Mouse (Mus musculus) stomach, postnatal 0 days (tissue): Measurements from ENCODE around the gene Socs2. TPM values are rescaled to one million over a fixed set of nuclear protein-coding genes. Genes with fewer than 3 reads are reported as not detected.
A peak's percentile ranks its signal among the peaks of the same experiment; 100 is the strongest.

Experiments used
- ATAC-seq: fragments of 200-750 bp; cut with Nextera tagmentation; 2 replicates; pipeline ENCODE4 v1.8.0; 2017; ENCODE audit not compliant: low FRiP score, low TSS enrichment
- DNase-seq: peaks from one replicate; pipeline ENCODE4 v3.0.0-alpha.2; 2016; ENCODE audit warnings: low spot score
- H3K27ac ChIP-seq: fragments of 300-500 bp; sonication (generic); replicated peaks from 2 replicates; pipeline ENCODE4 v1.5.1; 2014; ENCODE audit warnings: mild to moderate bottlenecking, control low read depth
- H3K27me3 ChIP-seq: fragments of 300-500 bp; sonication (generic); 2 replicates; pipeline ENCODE4 v1.6.1; 2014; ENCODE audit warnings: low read length; ENCODE audit not compliant: control insufficient read depth, insufficient read depth
- H3K36me3 ChIP-seq: fragments of 300-500 bp; sonication (generic); 2 replicates; pipeline ENCODE4 v1.6.1; 2014; ENCODE audit warnings: low read length, mixed read lengths; ENCODE audit not compliant: control insufficient read depth, insufficient read depth
- H3K4me1 ChIP-seq: fragments of 300-500 bp; sonication (generic); replicated peaks from 2 replicates; pipeline ENCODE4 v1.6.1; 2014; ENCODE audit warnings: antibody characterized with exemption; ENCODE audit not compliant: control insufficient read depth, insufficient read depth
- H3K4me2 ChIP-seq: fragments of 300-500 bp; sonication (generic); replicated peaks from 2 replicates; pipeline ENCODE4 v1.6.1; 2014; ENCODE audit warnings: low read depth, mild to moderate bottlenecking, control low read depth, moderate library complexity
- H3K4me3 ChIP-seq: fragments of 300-500 bp; sonication (generic); 2 replicates; pipeline ENCODE4 v1.5.1; 2014; ENCODE audit warnings: low read depth, low read length, control low read depth
- H3K9ac ChIP-seq: fragments of 300-500 bp; sonication (generic); 2 replicates; pipeline ENCODE4 v1.6.1; 2014; ENCODE audit warnings: mild to moderate bottlenecking, low read length, control low read depth, mixed read lengths
- H3K9me3 ChIP-seq: fragments of 300-500 bp; sonication (generic); 2 replicates; pipeline ENCODE4 v1.6.1; 2016; ENCODE audit warnings: low read length; ENCODE audit not compliant: control insufficient read depth
- CTCF ChIP-seq: IDR thresholded peaks from 2 replicates; pipeline ENCODE4 v1.5.1; 2016; ENCODE audit warnings: antibody characterized with exemption, low read depth, mild to moderate bottlenecking, moderate library complexity
- EP300 ChIP-seq: optimal IDR thresholded peaks from 2 replicates; pipeline ENCODE3; 2016; ENCODE audit warnings: antibody characterized with exemption
- WGBS: fragments of 180-500 bp; shearing (Covaris S2); extraction: QIAGEN DNeasy Blood & Tissue Kit; methylation state at CpG from one replicate; pipeline ENCODE4 v1.1.7; 2014; 5-methylcytosine and 5-hydroxymethylcytosine counted together
- polyA plus RNA-seq: library from polyadenylated mRNA; unstranded; fragments of >200 nt; fragmentation: Nextera tagmentation; extraction: Ambion mirVana; gene quantifications from 2 replicates; pipeline ENCODE4 v1.2.1, GENCODE M21; 2015

Gene Socs2
- polyA plus RNA-seq, 1 experiment from 2014 or later, result 92.3 TPM

- H3K27me3 ChIP-seq, result no peaks in the 10 kb centered on the region
- H3K4me2 ChIP-seq, result no peak overlapping the region
- H3K27ac ChIP-seq, result no peak overlapping the region
- no peaks in the 10 kb centered on the region for H3K4me1 ChIP-seq
- DNase-seq, result no peak
- TF ChIP-seq EP300 (no peak), CTCF (no peak)
- WGBS, result 89% methylated on average over 14 of the region's 14 CpGs
- no peaks in the 10 kb centered on the region for H3K9me3 ChIP-seq
- H3K36me3 ChIP-seq, result no peaks in the 10 kb centered on the region
- no peak overlapping the region for H3K4me3 ChIP-seq
- no peak for ATAC-seq
- H3K9ac ChIP-seq, result no peak overlapping the region
Observed at GRCm38 (mm10) chr10:95368151-95368550, 48.8 kb downstream of the Socs2 start.

GRCm38 (mm10) chr10:95367661-95368089 lies 49.3 kb downstream of the Socs2 start:
- no peak overlapping the region for H3K4me2 ChIP-seq
- ATAC-seq, result no peak
- H3K27ac ChIP-seq, result no peak overlapping the region
- H3K27me3 ChIP-seq, result no peaks in the 10 kb centered on the region
- H3K9ac ChIP-seq, result no peak overlapping the region
- DNase-seq, result no peak
- no peaks in the 10 kb centered on the region for H3K4me1 ChIP-seq
- 67% methylated on average over 9 of the region's 9 CpGs for WGBS
- no peaks in the 10 kb centered on the region for H3K9me3 ChIP-seq
- TF ChIP-seq CTCF, result no peak
- TF ChIP-seq EP300, result no peak
- no peaks in the 10 kb centered on the region for H3K36me3 ChIP-seq
- H3K4me3 ChIP-seq, result no peak overlapping the region

DNA sequence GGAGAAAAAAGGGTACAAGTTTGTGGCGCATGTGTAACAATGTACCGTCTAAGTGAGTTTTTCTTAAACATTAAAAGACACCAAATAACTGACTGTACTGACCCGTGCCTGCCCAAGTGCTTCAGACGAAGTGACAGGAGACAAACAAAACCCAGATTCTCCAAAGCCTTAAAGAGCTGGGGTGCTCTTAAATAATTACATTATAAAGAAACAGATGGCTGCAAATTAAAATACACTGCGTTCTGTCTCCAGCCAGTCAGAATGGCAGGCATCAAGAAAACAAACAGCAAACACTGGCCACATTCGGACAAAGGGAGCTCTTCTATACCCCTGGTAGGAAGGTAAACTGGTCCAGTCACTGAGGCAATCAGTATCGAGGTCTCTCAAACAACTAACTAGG lies 49.7 kb downstream of the Socs2 start:
- ATAC-seq, result no peak
- H3K27me3 ChIP-seq, result no peaks in the 10 kb centered on the region
- no peak for DNase-seq
- no peaks in the 10 kb centered on the region for H3K4me1 ChIP-seq
- H3K27ac ChIP-seq, result no peak overlapping the region
- no peak overlapping the region for H3K4me3 ChIP-seq
- 61% methylated on average over 7 of the region's 7 CpGs for WGBS
- TF ChIP-seq CTCF (no peak), EP300 (no peak)
- H3K9ac ChIP-seq, result no peak overlapping the region
- no peak overlapping the region for H3K4me2 ChIP-seq
- H3K36me3 ChIP-seq, result no peaks in the 10 kb centered on the region
- H3K9me3 ChIP-seq, result no peaks in the 10 kb centered on the region

GRCm38 (mm10) chr10:95362326-95362725 lies 54.7 kb downstream of the Socs2 start:
- no peaks in the 10 kb centered on the region for H3K9me3 ChIP-seq
- WGBS, result 33% methylated on average over 2 of the region's 2 CpGs
- no peaks in the 10 kb centered on the region for H3K4me1 ChIP-seq
- H3K4me3 ChIP-seq, result no peak overlapping the region
- H3K9ac ChIP-seq, result no peak overlapping the region
- H3K4me2 ChIP-seq, result no peak overlapping the region
- no peaks in the 10 kb centered on the region for H3K27me3 ChIP-seq
- DNase-seq, result no peak
- no peak for ATAC-seq
- TF ChIP-seq CTCF (no peak), EP300 (no peak)
- H3K27ac ChIP-seq, result no peak overlapping the region
- no peaks in the 10 kb centered on the region for H3K36me3 ChIP-seq

DNA sequence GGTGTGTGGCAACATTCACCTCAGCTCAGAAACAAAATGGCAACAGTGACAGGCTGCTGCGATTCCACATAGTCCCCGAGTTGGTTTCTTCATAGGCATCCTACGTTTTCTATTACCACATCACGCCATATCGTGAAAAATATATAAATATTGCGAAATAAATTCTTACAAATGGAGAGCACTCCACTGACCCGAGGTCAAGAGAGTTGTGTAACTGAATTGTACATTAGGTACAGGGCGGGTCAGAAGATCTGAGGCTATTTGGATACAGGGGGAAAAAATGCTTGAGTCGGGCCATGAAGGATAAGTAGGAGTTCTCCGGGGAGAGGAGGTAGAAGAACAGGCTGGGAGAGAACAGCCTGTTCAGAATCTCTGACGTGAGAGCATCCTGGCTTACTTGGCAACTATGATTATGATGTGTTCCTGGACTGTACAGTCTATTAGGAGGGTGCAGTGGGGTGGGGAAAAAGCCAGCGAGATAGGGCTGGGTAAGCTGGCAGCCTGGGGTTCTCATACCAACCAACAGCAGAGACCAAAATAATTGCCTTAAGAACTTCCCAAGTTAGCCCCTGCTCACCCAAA lies 55.6 kb downstream of the Socs2 start:
- no peak for DNase-seq
- Histone ChIP-seq H3K27ac (no peak overlapping the region), H3K36me3 (no peaks in the 10 kb centered on the region), H3K4me2 (no peak overlapping the region), H3K27me3 (no peaks in the 10 kb centered on the region), H3K4me3 (no peak overlapping the region), H3K9me3 (no peaks in the 10 kb centered on the region), H3K4me1 (no peaks in the 10 kb centered on the region), H3K9ac (no peak overlapping the region)
- 71% methylated on average over 12 of the region's 12 CpGs for WGBS
- TF ChIP-seq CTCF, result no peak
- TF ChIP-seq EP300, result peak; percentile 72
- ATAC-seq, result 0 out of 2 replicates have a peak, but pooled peaks have one; percentile 24

- no peak for ATAC-seq
- no peak overlapping the region for H3K9ac ChIP-seq
- H3K27ac ChIP-seq, result no peak overlapping the region
- DNase-seq, result no peak
- no peaks in the 10 kb centered on the region for H3K4me1 ChIP-seq
- no peak for TF ChIP-seq EP300
- TF ChIP-seq CTCF, result no peak
- WGBS, result 83% methylated on average over 5 of the region's 5 CpGs
- no peak overlapping the region for H3K4me2 ChIP-seq
- no peaks in the 10 kb centered on the region for H3K36me3 ChIP-seq
- no peaks in the 10 kb centered on the region for H3K9me3 ChIP-seq
- no peaks in the 10 kb centered on the region for H3K27me3 ChIP-seq
- H3K4me3 ChIP-seq, result no peak overlapping the region
Observed at GRCm38 (mm10) chr10:95360048-95360447, 56.9 kb downstream of the Socs2 start.
